Mouse (Mus musculus): Measurements from ENCODE around the gene Nipal4.

Gene Nipal4

GRCm38 (mm10) chr11:46114221-46114620 is 52.1 kb downstream of the Nipal4 start:
- DNase-seq = no peak

- DNase-seq = no peak
These were observed 53.1 kb downstream of the Nipal4 start for GRCm38 (mm10) chr11:46113211-46113610.

GRCm38 (mm10) chr11:46110945-46111287 is 55.4 kb downstream of the Nipal4 start:
- no peak for DNase-seq

- no peak for DNase-seq
These were observed 56.0 kb downstream of the Nipal4 start for GRCm38 (mm10) chr11:46110156-46110944.

- DNase-seq = no peak
These were observed 57.1 kb downstream of the Nipal4 start for GRCm38 (mm10) chr11:46109206-46109605.

- DNase-seq = no peak
These were observed 59.3 kb downstream of the Nipal4 start for GRCm38 (mm10) chr11:46107046-46107445.

GRCm38 (mm10) chr11:46102107-46102506 is 64.2 kb downstream of the Nipal4 start:
- DNase-seq = no peak

All from lung, postnatal 4 days (tissue).